Mouse (Mus musculus): ENCODE results near the gene Entpd5. TPM values are rescaled to one million over a fixed set of nuclear protein-coding genes. Genes with fewer than 3 reads are reported as not detected.

Entpd5 gene
- total RNA-seq (2021): 137 and 159 TPM in 2 replicates
- long read RNA-seq, full-length matches to known transcripts: 72 of 117 reads
- long read RNA-seq, partial matches to known transcripts: 12 of 117 reads
- long read RNA-seq, other reads (novel, unspliced or antisense): 33 of 117 reads

GRCm38 (mm10) chr12:84408819-84409507 is at the start of gene Entpd5, which contains the start of gene Bbof1:
Entpd5 (minus strand) TSS chr12:84409029.
Bbof1 (plus strand) TSS chr12:84409071.
- DNase-seq: peak; percentile 95

GRCm38 (mm10) chr12:84456911-84457310 is 48.1 kb upstream of the Entpd5 start:
- no peak for DNase-seq

GRCm38 (mm10) chr12:84451801-84452200 is 43.0 kb upstream of the Entpd5 start:
- DNase-seq: no peak

DNA sequence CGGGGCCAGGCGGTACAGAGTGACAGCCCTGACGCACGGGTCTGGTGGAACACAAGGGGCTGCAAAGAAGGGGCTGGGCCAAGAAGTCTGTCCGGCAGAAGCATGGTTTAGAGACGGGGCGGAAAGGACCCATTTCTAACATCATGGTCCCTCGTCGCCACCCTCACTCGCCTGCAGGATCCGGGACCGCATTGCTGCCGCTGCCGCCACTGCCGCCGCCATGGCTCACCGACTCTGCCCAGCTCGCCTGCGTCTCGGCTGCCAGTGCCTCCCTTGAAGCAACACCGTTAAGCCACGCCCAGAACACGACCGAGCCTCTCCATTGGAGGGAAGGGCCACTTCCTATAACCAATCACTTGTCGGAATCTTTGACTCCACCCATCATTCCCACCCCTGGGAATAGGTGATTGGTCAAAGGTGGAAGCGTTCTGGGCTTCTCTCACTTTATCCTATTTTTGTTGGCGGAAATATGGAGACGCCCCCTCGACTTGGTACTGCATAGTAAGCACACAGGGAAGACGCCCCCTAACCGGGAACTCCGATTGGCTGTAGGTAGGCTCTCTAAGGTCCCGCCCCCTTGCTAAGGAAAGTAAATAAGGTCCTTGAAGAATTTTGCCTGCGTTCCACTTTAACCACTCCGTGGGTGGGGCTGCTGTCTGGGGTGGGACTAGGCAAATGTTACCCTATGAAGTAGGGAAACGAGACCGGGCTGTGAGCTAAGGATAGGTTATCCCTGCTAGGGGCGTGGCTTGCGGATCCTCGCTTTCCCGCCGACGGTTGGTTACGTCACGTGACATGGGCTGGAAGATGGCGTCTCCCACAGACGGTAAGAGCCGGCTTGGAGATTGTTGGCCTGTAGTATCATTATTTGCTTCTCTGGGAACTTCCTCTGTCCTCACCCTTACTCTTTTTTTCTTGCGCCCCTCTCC is 42.2 kb upstream of the Entpd5 start, which contains the start of the genes Aldh6a1 and Lin52:
Aldh6a1 (minus strand) TSS at position 287 of the 929 bp plus-strand sequence.
Lin52 (plus strand) TSS at position 705 of the 929 bp plus-strand sequence.
- DNase-seq: peak; percentile 93

DNA sequence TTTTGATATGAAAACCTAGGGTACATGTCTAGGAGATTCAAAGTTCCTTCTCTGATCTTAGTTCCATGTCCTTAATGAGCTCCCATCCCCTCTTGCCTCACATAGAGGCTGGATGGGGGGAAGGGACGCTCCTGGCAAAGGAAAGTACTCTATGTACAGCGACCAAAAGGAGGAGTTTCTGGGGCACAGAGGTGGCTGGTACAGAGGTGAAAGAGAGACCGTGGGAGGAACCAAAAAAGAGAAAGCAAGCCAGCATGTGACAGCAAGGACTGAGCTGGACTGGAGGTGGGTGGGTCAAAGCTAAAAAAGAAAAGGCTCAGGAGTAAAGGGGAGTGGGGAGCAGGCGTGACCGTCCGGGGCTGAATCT is 41.5 kb upstream of the Entpd5 start:
- DNase-seq: peak; percentile 31

DNA sequence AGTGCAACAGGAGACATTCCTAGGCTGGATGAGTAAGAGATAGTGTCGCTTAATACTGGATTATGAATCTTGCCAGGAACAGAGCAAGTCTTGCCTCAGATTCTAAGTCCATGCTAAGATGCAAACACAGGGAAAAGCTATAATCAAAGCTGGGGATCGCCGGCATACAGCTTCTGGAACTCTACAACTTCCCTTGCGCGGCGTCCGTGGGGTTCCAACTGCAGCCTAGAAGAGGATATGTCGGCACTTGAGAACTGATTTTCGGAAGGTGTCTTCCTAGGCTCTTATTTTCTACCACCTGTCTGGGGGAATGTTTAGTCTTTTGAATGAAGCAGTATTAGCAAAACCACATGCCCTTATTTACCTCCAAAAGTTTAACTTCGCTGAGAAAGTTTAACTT is 41.1 kb upstream of the Entpd5 start:
- DNase-seq: no peak

DNA sequence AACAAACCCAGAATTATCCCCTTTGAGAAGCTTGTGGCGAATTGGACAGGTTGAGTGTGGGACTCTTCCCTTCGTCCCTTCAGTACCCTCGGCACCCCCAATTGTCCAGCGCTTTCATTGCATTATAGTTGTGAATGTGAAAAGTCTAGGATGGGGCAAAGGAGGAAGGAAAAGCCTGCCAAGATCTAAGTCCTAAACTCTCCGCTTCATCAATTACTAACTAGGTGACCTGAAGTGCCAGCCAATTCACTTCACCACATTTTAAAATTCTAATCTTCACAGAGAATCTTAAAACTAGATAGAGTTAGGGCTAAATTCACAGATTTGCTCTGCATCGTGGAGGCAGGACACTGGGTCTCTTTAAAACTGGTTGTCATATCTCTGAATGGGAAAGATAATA is 39.4 kb upstream of the Entpd5 start:
- no peak for DNase-seq

DNA sequence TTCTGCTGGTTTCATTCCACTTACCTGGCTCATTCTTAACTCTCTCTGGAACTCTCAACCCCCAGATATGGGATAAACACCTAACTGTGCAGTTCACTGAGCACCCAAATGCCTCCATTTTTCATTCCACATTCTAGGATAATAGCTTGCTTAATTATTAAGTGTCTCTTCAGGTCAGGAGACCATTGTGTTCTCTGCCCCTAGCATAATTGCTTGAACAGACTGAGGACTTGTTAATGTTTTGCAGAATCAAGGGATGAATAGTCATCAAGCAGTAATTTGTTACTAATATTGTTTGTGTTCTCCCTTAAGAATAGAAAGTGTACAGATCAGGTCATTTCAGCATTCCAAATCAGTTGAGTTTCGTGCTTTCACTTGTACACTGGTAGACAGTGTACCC is 38.6 kb upstream of the Entpd5 start:
- no peak for DNase-seq

DNA sequence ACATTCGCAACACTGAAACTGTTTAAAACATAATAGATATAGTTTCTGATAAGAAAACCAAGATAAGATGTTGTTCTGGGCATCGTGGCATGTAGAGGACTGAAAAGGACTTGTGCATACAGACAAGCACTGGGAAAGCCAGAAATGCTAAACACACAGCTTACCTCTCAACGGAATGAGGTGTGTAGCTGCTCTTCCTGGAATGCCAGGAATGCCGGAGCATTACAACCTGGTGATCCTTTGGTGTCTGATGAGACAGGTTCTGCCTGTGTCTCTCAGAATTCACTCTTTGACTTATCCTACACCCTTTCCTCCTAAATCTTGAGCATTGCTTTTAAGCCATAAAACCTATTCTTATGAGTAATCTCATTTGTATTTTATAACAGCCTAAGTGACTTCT is 33.7 kb upstream of the Entpd5 start:
- DNase-seq: no peak

GRCm38 (mm10) chr12:84438697-84439096 is 29.9 kb upstream of the Entpd5 start:
- DNase-seq: no peak

- DNase-seq: no peak
These were observed 21.0 kb upstream of the Entpd5 start for GRCm38 (mm10) chr12:84429825-84430224.

DNA sequence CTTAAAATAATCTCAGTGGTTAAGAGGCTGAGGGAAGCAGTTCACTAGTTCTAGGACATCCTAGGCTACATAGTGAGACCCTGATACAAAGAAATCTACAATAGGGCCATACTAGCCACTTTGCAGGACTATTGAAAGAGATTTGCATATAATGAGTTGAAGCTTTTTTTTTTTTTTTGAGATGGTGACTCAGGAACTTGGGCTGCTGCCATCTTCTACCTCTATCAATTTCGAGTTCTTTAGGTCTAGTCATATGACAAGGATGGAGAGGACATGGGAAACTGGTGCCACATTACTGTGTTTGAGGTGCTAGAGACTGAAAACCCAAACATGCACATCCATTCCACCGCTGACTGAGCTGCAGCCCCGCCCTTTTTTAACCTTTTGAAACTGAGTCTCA is 15.2 kb upstream of the Entpd5 start:
- no peak for DNase-seq

DNA sequence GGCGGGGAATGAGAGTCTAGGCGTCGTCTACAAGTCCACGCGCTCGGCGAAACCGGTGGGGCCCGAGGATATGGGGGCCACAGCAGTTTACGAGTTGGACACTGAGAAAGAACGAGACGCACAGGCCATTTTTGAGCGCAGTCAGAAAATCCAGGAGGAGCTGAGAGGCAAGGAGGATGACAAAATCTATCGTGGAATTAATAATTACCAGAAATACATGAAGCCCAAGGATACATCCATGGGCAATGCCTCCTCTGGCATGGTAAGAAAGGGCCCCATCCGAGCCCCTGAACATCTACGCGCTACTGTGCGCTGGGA is 8.7 kb upstream of the Entpd5 start:
- DNase-seq: no peak

DNA sequence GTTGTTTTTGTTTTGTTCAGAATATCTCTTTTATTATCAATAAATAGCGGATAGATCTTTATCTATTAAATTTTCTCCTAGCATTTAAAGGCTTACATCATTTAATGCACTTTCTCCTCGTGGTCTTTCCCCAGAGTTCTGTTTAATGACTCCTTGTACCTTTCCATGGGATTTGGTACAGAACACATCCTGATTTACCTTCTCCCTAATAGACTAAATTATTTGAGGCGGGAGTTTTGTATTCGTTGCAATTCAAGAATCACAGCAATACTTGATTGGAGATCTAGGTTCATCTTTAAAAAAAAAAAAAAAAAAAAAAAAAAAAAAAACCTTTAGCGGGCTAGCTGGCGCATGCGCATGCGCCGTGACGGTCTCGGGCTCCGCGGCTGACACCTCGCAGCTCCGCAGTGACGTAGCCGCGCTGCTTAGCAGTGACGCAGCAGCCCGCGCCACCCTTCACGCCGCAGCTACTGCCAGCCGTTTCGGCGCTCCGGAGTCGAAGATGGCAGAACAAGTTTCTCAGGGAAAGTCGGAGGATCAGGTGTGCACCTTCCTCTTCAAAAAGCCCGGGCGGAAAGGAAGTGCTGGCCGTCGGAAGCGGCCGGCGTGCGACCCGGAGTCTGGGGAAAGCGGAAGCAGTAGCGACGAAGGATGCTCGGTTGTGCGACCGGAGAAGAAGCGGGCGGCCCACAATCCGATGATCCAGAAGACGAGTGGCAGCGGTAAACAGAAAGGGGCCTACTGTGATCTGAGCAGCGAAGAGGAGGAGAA is 8.2 kb upstream of the Entpd5 start, which contains the start of gene Rnf113a2:
Rnf113a2 (plus strand) TSS at position 363 of the 771 bp plus-strand sequence.
- peak; percentile 84 for DNase-seq

GRCm38 (mm10) chr12:84407874-84408818 is 683 bp downstream of the Entpd5 start:
- DNase-seq: no peak

- DNase-seq: no peak
These were observed 1.6 kb downstream of the Entpd5 start for GRCm38 (mm10) chr12:84407259-84407658.

- DNase-seq: no peak
These were observed 4.3 kb downstream of the Entpd5 start for GRCm38 (mm10) chr12:84404541-84404940.

GRCm38 (mm10) chr12:84402923-84403322 is 5.9 kb downstream of the Entpd5 start:
- no peak for DNase-seq

GRCm38 (mm10) chr12:84400653-84401052 is 8.2 kb downstream of the Entpd5 start:
- peak; percentile 38 for DNase-seq

- DNase-seq: no peak
These were observed 8.8 kb downstream of the Entpd5 start for GRCm38 (mm10) chr12:84400068-84400467.

GRCm38 (mm10) chr12:84399663-84400062 is 9.2 kb downstream of the Entpd5 start:
- DNase-seq: peak; percentile 7
